ENCODE assay signal across 10 mouse cellular contexts in genomic region chr1:86438014-86438319, GRCm38 (mm10). TPM values are rescaled to one million over a fixed set of nuclear protein-coding genes. Genes with fewer than 3 reads are reported as not detected.
A peak's percentile ranks its signal among the peaks of the same experiment; 100 is the strongest.
DNase-seq lines count a peak whose midpoint lies in the region; ATAC-seq and TF ChIP-seq lines count a peak whose summit lies in the region.
"Had no signal": no experiment of that assay in that cellular context is flagged by ENCODE, and none has a peak within 500 bp of the region (broad histone marks: within the 10 kb centered on the region; RNA-seq: fewer than 3 reads in every experiment).

No protein-coding gene starts in this region.

- H3K27ac ChIP-seq in hindbrain, embryonic 13.5 days, result no peak overlapping the region
- H3K27ac ChIP-seq in hindbrain, embryonic 11.5 days (ENCODE audit: low read depth, low read length), result no peak overlapping the region
- H3K27ac ChIP-seq in midbrain, embryonic 10.5 days (replicated peaks), result peak overlapping the region; percentile 99
- no peak overlapping the region for H3K27ac ChIP-seq in midbrain, embryonic 15.5 days
- H3K27ac ChIP-seq in intestine, embryonic 14.5 days (ENCODE audit: low read depth), result peak overlapping the region; percentile 65
- H3K27ac ChIP-seq in stomach, postnatal 0 days (replicated peaks), result peak overlapping the region; percentile 40; the same call in 1 of the 2 replicates

- DNase-seq in hindbrain, embryonic 11.5 days (ENCODE audit: low spot score), result no peak
- DNase-seq in midbrain, embryonic 10.5 days (ENCODE audit: low spot score), result no peak
- no peak for DNase-seq in intestine, embryonic 14.5 days (ENCODE audit: low spot score)
- DNase-seq in stomach, postnatal 0 days (ENCODE audit: low spot score), result no peak
- no peak for DNase-seq in right cerebral cortex, adult 18-20 months
- DNase-seq: adrenal gland, adult 2 months; kidney, adult 18-20 months; layer of hippocampus, postnatal 36 days had no signal

- peaks cover 84% of the 10 kb centered on the region for H3K4me1 ChIP-seq in hindbrain, embryonic 13.5 days (replicated peaks)
- peaks cover 19% of the 10 kb centered on the region for H3K4me1 ChIP-seq in hindbrain, embryonic 11.5 days (replicated peaks; ENCODE audit: control insufficient read depth, insufficient read depth, low read length)
- peaks cover 87% of the 10 kb centered on the region for H3K4me1 ChIP-seq in midbrain, embryonic 10.5 days
- peaks cover 63% of the 10 kb centered on the region for H3K4me1 ChIP-seq in midbrain, embryonic 15.5 days
- H3K4me1 ChIP-seq in intestine, embryonic 14.5 days (replicated peaks; ENCODE audit: control insufficient read depth, insufficient read depth, low read length), result peaks cover 53% of the 10 kb centered on the region
- peaks cover 17% of the 10 kb centered on the region for H3K4me1 ChIP-seq in stomach, postnatal 0 days (replicated peaks; ENCODE audit: control insufficient read depth, insufficient read depth)

- H3K27me3 ChIP-seq in hindbrain, embryonic 13.5 days, result no peaks in the 10 kb centered on the region
- no peaks in the 10 kb centered on the region for H3K27me3 ChIP-seq in hindbrain, embryonic 11.5 days (ENCODE audit: control insufficient read depth, insufficient read depth, low read length)
- H3K27me3 ChIP-seq in midbrain, embryonic 10.5 days (ENCODE audit: low read depth, poor library complexity, severe bottlenecking), result peaks cover 6% of the 10 kb centered on the region; the same call in 1 of the 2 replicates
- H3K27me3 ChIP-seq in midbrain, embryonic 15.5 days (replicated peaks), result no peaks in the 10 kb centered on the region
- no peaks in the 10 kb centered on the region for H3K27me3 ChIP-seq in intestine, embryonic 14.5 days (replicated peaks; ENCODE audit: control insufficient read depth, insufficient read depth, low read length)
- H3K27me3 ChIP-seq in stomach, postnatal 0 days (ENCODE audit: control insufficient read depth, insufficient read depth, low read length), result no peaks in the 10 kb centered on the region

- H3K4me2 ChIP-seq in hindbrain, embryonic 13.5 days, result no peak overlapping the region
- no peak overlapping the region for H3K4me2 ChIP-seq in hindbrain, embryonic 11.5 days (replicated peaks; ENCODE audit: low read depth, low read length)
- no peak overlapping the region for H3K4me2 ChIP-seq in midbrain, embryonic 15.5 days
- no peak overlapping the region for H3K4me2 ChIP-seq in intestine, embryonic 14.5 days (ENCODE audit: low read length)
- no peak overlapping the region for H3K4me2 ChIP-seq in stomach, postnatal 0 days (replicated peaks; ENCODE audit: low read depth)

- TF ChIP-seq CTCF in stomach, postnatal 0 days (IDR thresholded peaks at IDR 0.05; ENCODE audit: low read depth), result no peak

- ATAC-seq in hindbrain, embryonic 13.5 days (ENCODE audit: low FRiP score), result no peak
- no peak for ATAC-seq in hindbrain, embryonic 11.5 days (ENCODE audit: low FRiP score)
- ATAC-seq in midbrain, embryonic 15.5 days (replicated peaks), result no peak
- no peak for ATAC-seq in intestine, embryonic 14.5 days (replicated peaks; ENCODE audit: low FRiP score, low TSS enrichment, low read depth)
- ATAC-seq in stomach, postnatal 0 days (ENCODE audit: low FRiP score, low TSS enrichment), result no peak

- H3K36me3 ChIP-seq in hindbrain, embryonic 13.5 days, result no peaks in the 10 kb centered on the region
- H3K36me3 ChIP-seq in hindbrain, embryonic 11.5 days (ENCODE audit: control insufficient read depth, insufficient read depth, low read length), result no peaks in the 10 kb centered on the region
- H3K36me3 ChIP-seq in midbrain, embryonic 10.5 days, result no peaks in the 10 kb centered on the region
- no peaks in the 10 kb centered on the region for H3K36me3 ChIP-seq in midbrain, embryonic 15.5 days (replicated peaks)
- H3K36me3 ChIP-seq in intestine, embryonic 14.5 days (ENCODE audit: control insufficient read depth, insufficient read depth, low read length), result no peaks in the 10 kb centered on the region
- no peaks in the 10 kb centered on the region for H3K36me3 ChIP-seq in stomach, postnatal 0 days (ENCODE audit: control insufficient read depth, insufficient read depth, low read length)

- no peaks in the 10 kb centered on the region for H3K9me3 ChIP-seq in hindbrain, embryonic 13.5 days
- H3K9me3 ChIP-seq in hindbrain, embryonic 11.5 days (ENCODE audit: control insufficient read depth, low read length), result no peaks in the 10 kb centered on the region
- no peaks in the 10 kb centered on the region for H3K9me3 ChIP-seq in midbrain, embryonic 10.5 days (replicated peaks)
- no peaks in the 10 kb centered on the region for H3K9me3 ChIP-seq in midbrain, embryonic 15.5 days
- no peaks in the 10 kb centered on the region for H3K9me3 ChIP-seq in intestine, embryonic 14.5 days (ENCODE audit: control insufficient read depth, low read length)
- H3K9me3 ChIP-seq in stomach, postnatal 0 days (ENCODE audit: control insufficient read depth, low read length), result no peaks in the 10 kb centered on the region

- H3K9ac ChIP-seq in hindbrain, embryonic 13.5 days, result peak overlapping the region; percentile 3; the same call in 1 of the 2 replicates
- no peak overlapping the region for H3K9ac ChIP-seq in hindbrain, embryonic 11.5 days (ENCODE audit: low read depth, low read length)
- H3K9ac ChIP-seq in midbrain, embryonic 15.5 days, result no peak overlapping the region
- no peak overlapping the region for H3K9ac ChIP-seq in intestine, embryonic 14.5 days (ENCODE audit: low read length)
- H3K9ac ChIP-seq in stomach, postnatal 0 days (ENCODE audit: low read length), result no peak overlapping the region; the same call in 1 of the 2 replicates

- no peak for TF ChIP-seq EP300 in stomach, postnatal 0 days (optimal IDR thresholded peaks at IDR 0.05)

- WGBS in hindbrain, embryonic 13.5 days, result 77% methylated on average over 6 of the region's 6 CpGs
- 80% methylated on average over 6 of the region's 6 CpGs for WGBS in hindbrain, embryonic 11.5 days
- 78% methylated on average over 6 of the region's 6 CpGs for WGBS in midbrain, embryonic 10.5 days
- WGBS in midbrain, embryonic 15.5 days, result 74% methylated on average over 6 of the region's 6 CpGs
- 32% methylated on average over 6 of the region's 6 CpGs for WGBS in intestine, embryonic 14.5 days
- WGBS in stomach, postnatal 0 days, result 24% methylated on average over 6 of the region's 6 CpGs

- H3K4me3 ChIP-seq in hindbrain, embryonic 13.5 days, result no peak overlapping the region
- H3K4me3 ChIP-seq in hindbrain, embryonic 11.5 days (ENCODE audit: low read depth, low read length), result no peak overlapping the region
- no peak overlapping the region for H3K4me3 ChIP-seq in midbrain, embryonic 10.5 days
- no peak overlapping the region for H3K4me3 ChIP-seq in midbrain, embryonic 15.5 days
- H3K4me3 ChIP-seq in intestine, embryonic 14.5 days (ENCODE audit: low read depth, low read length), result no peak overlapping the region
- H3K4me3 ChIP-seq in stomach, postnatal 0 days (ENCODE audit: low read depth, low read length), result no peak overlapping the region

RNA-seq across cellular contexts. Expression of gene Tex44, which starts 11.8 kb away (rescaled TPM):
- polyA plus RNA-seq in hindbrain, embryonic 13.5 days (2015; fragmentation: Nextera tagmentation; extraction: Ambion mirVana), result not detected in 2 replicates
- polyA plus RNA-seq in hindbrain, embryonic 11.5 days (2014; fragmentation: Nextera tagmentation; extraction: Ambion mirVana), result 0.15 TPM in 1 of 2 replicates, not detected in the other
- 0.07 and 0.11 TPM in 2 replicates for polyA plus RNA-seq in midbrain, embryonic 10.5 days (2016; fragmentation: Nextera tagmentation; extraction: Ambion mirVana)
- polyA plus RNA-seq in midbrain, embryonic 15.5 days (2015; fragmentation: Nextera tagmentation; extraction: Ambion mirVana), result not detected in 2 replicates
- polyA plus RNA-seq in intestine, embryonic 14.5 days (2014; fragmentation: Nextera tagmentation; extraction: Ambion mirVana), result not detected in 2 replicates
- polyA plus RNA-seq in stomach, postnatal 0 days (2015; fragmentation: Nextera tagmentation; extraction: Ambion mirVana), result not detected in 2 replicates
- polyA plus RNA-seq: adrenal gland, adult 2 months had no signal

RNA-seq across cellular contexts. Expression of gene Nmur1, which starts 11.9 kb away (rescaled TPM):
- polyA plus RNA-seq in hindbrain, embryonic 13.5 days (2015; fragmentation: Nextera tagmentation; extraction: Ambion mirVana), result not detected in 2 replicates
- polyA plus RNA-seq in hindbrain, embryonic 11.5 days (2014; fragmentation: Nextera tagmentation; extraction: Ambion mirVana), result not detected in 2 replicates
- polyA plus RNA-seq in midbrain, embryonic 10.5 days (2016; fragmentation: Nextera tagmentation; extraction: Ambion mirVana), result not detected in 2 replicates
- 0.61 TPM in 1 of 2 replicates, not detected in the other for polyA plus RNA-seq in midbrain, embryonic 15.5 days (2015; fragmentation: Nextera tagmentation; extraction: Ambion mirVana)
- polyA plus RNA-seq in intestine, embryonic 14.5 days (2014; fragmentation: Nextera tagmentation; extraction: Ambion mirVana), result not detected in 2 replicates
- 0.52 and 0.56 TPM in 2 replicates for polyA plus RNA-seq in stomach, postnatal 0 days (2015; fragmentation: Nextera tagmentation; extraction: Ambion mirVana)

Comparison
In these comparisons a context has a peak if more than half of its experiments do, and no peak if none do; other contexts are left out.
1. H3K27ac ChIP-seq: peak in midbrain, embryonic 10.5 days (single experiment), intestine, embryonic 14.5 days (single experiment) and stomach, postnatal 0 days (single experiment); none in hindbrain, embryonic 13.5 days (single experiment), hindbrain, embryonic 11.5 days (single experiment) and midbrain, embryonic 15.5 days (single experiment).